Mouse (Mus musculus) kidney, adult 2 months (tissue): ENCODE data around the gene Cbfb.

Experiments
- CTCF ChIP-seq: fragments of 200-500 bp; conservative IDR thresholded peaks from 2 replicates; pipeline ENCODE4 v1.5.1; 2011; ENCODE audit warnings: low read depth, mild to moderate bottlenecking, control low read depth, low read length, moderate library complexity, mixed read lengths; ENCODE audit not compliant: insufficient read depth, insufficient read length
- POLR2A ChIP-seq: fragments of 200-500 bp; IDR thresholded peaks from one replicate; pipeline ENCODE4 v1.6.1; 2011; ENCODE audit warnings: low read depth, low read length, control low read depth

GRCm38 (mm10) chr8:105223850-105224249 is 53.4 kb downstream of the Cbfb start:
- TF ChIP-seq CTCF (no peak), POLR2A (no peak)
